Mouse (Mus musculus) limb, embryonic 15.5 days (tissue): ENCODE results near the gene Klk4. TPM values are rescaled to one million over a fixed set of nuclear protein-coding genes. Genes with fewer than 3 reads are reported as not detected.
A peak's percentile ranks its signal among the peaks of the same experiment; 100 is the strongest.

Source experiments
- ATAC-seq: fragments of 200-750 bp; cut with Nextera tagmentation; 2 replicates; pipeline ENCODE4 v1.8.0; 2017; ENCODE audit warnings: low read depth, moderate TSS enrichment; ENCODE audit not compliant: insufficient number of reproducible peaks, low FRiP score, low TSS enrichment
- H3K27ac ChIP-seq: fragments of 300-500 bp; sonication (generic); 2 replicates; pipeline ENCODE4 v1.5.1; 2015; ENCODE audit warnings: moderate library complexity, mild to moderate bottlenecking, inconsistent platforms
- H3K27me3 ChIP-seq: fragments of 300-500 bp; sonication (generic); 2 replicates; pipeline ENCODE4 v1.6.1; 2015; ENCODE audit warnings: inconsistent platforms
- H3K36me3 ChIP-seq: fragments of 300-500 bp; sonication (generic); 2 replicates; pipeline ENCODE4 v1.6.1; 2015; ENCODE audit warnings: inconsistent platforms
- H3K4me1 ChIP-seq: fragments of 300-500 bp; sonication (generic); 2 replicates; pipeline ENCODE4 v1.6.1; 2015; ENCODE audit warnings: inconsistent platforms
- H3K4me2 ChIP-seq: fragments of 300-500 bp; sonication (generic); 2 replicates; pipeline ENCODE4 v1.6.1; 2015; ENCODE audit warnings: mild to moderate bottlenecking, inconsistent platforms
- H3K4me3 ChIP-seq: fragments of 300-500 bp; sonication (generic); 2 replicates; pipeline ENCODE4 v1.5.1; 2015; ENCODE audit warnings: mild to moderate bottlenecking, inconsistent platforms
- H3K9ac ChIP-seq: fragments of 300-500 bp; sonication (generic); 2 replicates; pipeline ENCODE4 v1.6.1; 2015; ENCODE audit warnings: inconsistent platforms
- H3K9me3 ChIP-seq: fragments of 300-500 bp; sonication (generic); 2 replicates; pipeline ENCODE4 v1.6.1; 2016; ENCODE audit warnings: inconsistent platforms
- WGBS: fragments of 180-500 bp; shearing (Covaris S2); methylation state at CpG from one replicate; pipeline ENCODE4 v1.1.7; 2015; 5-methylcytosine and 5-hydroxymethylcytosine counted together
- polyA plus RNA-seq: library from polyadenylated mRNA; unstranded; fragments of >200 nt; fragmentation: Nextera tagmentation; extraction: Ambion mirVana; gene quantifications from 2 replicates; pipeline ENCODE4 v1.2.1, GENCODE M21; 2015

Gene Klk4
- polyA plus RNA-seq, 1 experiment from 2014 or later = not detected

- Histone ChIP-seq H3K27me3 (no peaks in the 10 kb centered on the region), H3K27ac (peak overlapping the region; percentile 35), H3K9ac (no peak overlapping the region), H3K4me1 (peaks cover 6% of the 10 kb centered on the region; the same call in 1 of the 2 replicates), H3K4me2 (no peak overlapping the region), H3K4me3 (no peak overlapping the region), H3K9me3 (no peaks in the 10 kb centered on the region), H3K36me3 (no peaks in the 10 kb centered on the region)
- peak; percentile 46; the same call in 1 of the 2 replicates for ATAC-seq
- 69% methylated on average over 4 of the region's 4 CpGs for WGBS
Measured at GRCm38 (mm10) chr7:43876444-43876843, 4.5 kb upstream of the Klk4 start.

GRCm38 (mm10) chr7:43878281-43878680 lies 2.7 kb upstream of the Klk4 start:
- 43% methylated on average over 1 of the region's 1 CpGs for WGBS
- Histone ChIP-seq H3K4me2 (no peak overlapping the region), H3K4me1 (peaks cover 6% of the 10 kb centered on the region; the same call in 1 of the 2 replicates), H3K36me3 (no peaks in the 10 kb centered on the region), H3K9me3 (no peaks in the 10 kb centered on the region), H3K27me3 (0 out of 2 replicates have a peak, but pooled peaks cover 6% of the 10 kb centered on the region), H3K4me3 (no peak overlapping the region), H3K27ac (no peak overlapping the region), H3K9ac (no peak overlapping the region)
- no peak for ATAC-seq

- H3K9ac ChIP-seq = no peak overlapping the region
- no peaks in the 10 kb centered on the region for H3K9me3 ChIP-seq
- H3K27me3 ChIP-seq = 0 out of 2 replicates have a peak, but pooled peaks cover 6% of the 10 kb centered on the region
- 18% methylated on average over 4 of the region's 4 CpGs for WGBS
- H3K4me2 ChIP-seq = no peak overlapping the region
- no peak overlapping the region for H3K4me3 ChIP-seq
- H3K27ac ChIP-seq = no peak overlapping the region
- no peaks in the 10 kb centered on the region for H3K36me3 ChIP-seq
- peaks cover 8% of the 10 kb centered on the region; the same call in 1 of the 2 replicates for H3K4me1 ChIP-seq
- no peak for ATAC-seq
Measured at GRCm38 (mm10) chr7:43882346-43882745, 1.4 kb downstream of the Klk4 start.

- Histone ChIP-seq H3K4me1 (peaks cover 8% of the 10 kb centered on the region; the same call in 1 of the 2 replicates), H3K9ac (no peak overlapping the region), H3K27me3 (0 out of 2 replicates have a peak, but pooled peaks cover 6% of the 10 kb centered on the region), H3K9me3 (no peaks in the 10 kb centered on the region), H3K4me2 (no peak overlapping the region), H3K36me3 (no peaks in the 10 kb centered on the region), H3K4me3 (no peak overlapping the region), H3K27ac (no peak overlapping the region)
- ATAC-seq = no peak
- 24% methylated on average over 4 of the region's 4 CpGs for WGBS
Measured at GRCm38 (mm10) chr7:43882811-43883210, 1.9 kb downstream of the Klk4 start.

- 0 out of 2 replicates have a peak, but pooled peaks cover 6% of the 10 kb centered on the region for H3K27me3 ChIP-seq
- no peak for ATAC-seq
- WGBS = 12% methylated on average over 14 of the region's 14 CpGs
- H3K9ac ChIP-seq = no peak overlapping the region
- no peak overlapping the region for H3K4me2 ChIP-seq
- H3K36me3 ChIP-seq = no peaks in the 10 kb centered on the region
- H3K4me3 ChIP-seq = no peak overlapping the region
- H3K9me3 ChIP-seq = no peaks in the 10 kb centered on the region
- no peak overlapping the region for H3K27ac ChIP-seq
- peaks cover 8% of the 10 kb centered on the region; the same call in 1 of the 2 replicates for H3K4me1 ChIP-seq
Measured at GRCm38 (mm10) chr7:43883547-43883946, 2.6 kb downstream of the Klk4 start.

- Histone ChIP-seq H3K27me3 (no peaks in the 10 kb centered on the region), H3K9me3 (no peaks in the 10 kb centered on the region), H3K36me3 (no peaks in the 10 kb centered on the region), H3K4me2 (no peak overlapping the region), H3K4me1 (no peaks in the 10 kb centered on the region), H3K9ac (no peak overlapping the region), H3K27ac (no peak overlapping the region), H3K4me3 (no peak overlapping the region)
- WGBS = 46% methylated on average over 5 of the region's 5 CpGs
- ATAC-seq = no peak
Measured at GRCm38 (mm10) chr7:43891365-43891764, 10.4 kb downstream of the Klk4 start.

- no peak overlapping the region for H3K27ac ChIP-seq
- WGBS = 46% methylated on average over 3 of the region's 3 CpGs
- H3K4me1 ChIP-seq = no peaks in the 10 kb centered on the region
- no peak overlapping the region for H3K4me3 ChIP-seq
- H3K9ac ChIP-seq = no peak overlapping the region
- H3K9me3 ChIP-seq = no peaks in the 10 kb centered on the region
- no peak for ATAC-seq
- H3K27me3 ChIP-seq = no peaks in the 10 kb centered on the region
- H3K36me3 ChIP-seq = no peaks in the 10 kb centered on the region
- no peak overlapping the region for H3K4me2 ChIP-seq
Measured at GRCm38 (mm10) chr7:43891788-43892187, 10.8 kb downstream of the Klk4 start.

GRCm38 (mm10) chr7:43894836-43895235 lies 13.9 kb downstream of the Klk4 start:
- Histone ChIP-seq H3K9me3 (no peaks in the 10 kb centered on the region), H3K4me3 (no peak overlapping the region), H3K4me1 (no peaks in the 10 kb centered on the region), H3K9ac (no peak overlapping the region), H3K4me2 (no peak overlapping the region), H3K27ac (no peak overlapping the region), H3K36me3 (no peaks in the 10 kb centered on the region), H3K27me3 (no peaks in the 10 kb centered on the region)
- 7% methylated on average over 1 of the region's 1 CpGs for WGBS
- peak; percentile 84 for ATAC-seq

GRCm38 (mm10) chr7:43914821-43915220 lies 33.9 kb downstream of the Klk4 start:
- no peaks in the 10 kb centered on the region for H3K36me3 ChIP-seq
- no peak overlapping the region for H3K4me3 ChIP-seq
- 64% methylated on average over 9 of the region's 9 CpGs for WGBS
- no peak overlapping the region for H3K4me2 ChIP-seq
- H3K27ac ChIP-seq = no peak overlapping the region
- no peak overlapping the region for H3K9ac ChIP-seq
- no peaks in the 10 kb centered on the region for H3K27me3 ChIP-seq
- no peak for ATAC-seq
- no peaks in the 10 kb centered on the region for H3K9me3 ChIP-seq
- no peaks in the 10 kb centered on the region for H3K4me1 ChIP-seq

- H3K27ac ChIP-seq = no peak overlapping the region
Measured at GRCm38 (mm10) chr7:43918426-43918825, 37.5 kb downstream of the Klk4 start.

GRCm38 (mm10) chr7:43918871-43919270 lies 37.9 kb downstream of the Klk4 start:
- H3K27ac ChIP-seq = no peak overlapping the region
- H3K9me3 ChIP-seq = no peaks in the 10 kb centered on the region
- ATAC-seq = no peak
- no peaks in the 10 kb centered on the region for H3K27me3 ChIP-seq
- H3K4me2 ChIP-seq = no peak overlapping the region
- no peak overlapping the region for H3K9ac ChIP-seq
- H3K36me3 ChIP-seq = no peaks in the 10 kb centered on the region
- 0 out of 2 replicates have a peak, but pooled peaks cover 2% of the 10 kb centered on the region for H3K4me1 ChIP-seq
- no peak overlapping the region for H3K4me3 ChIP-seq
- WGBS = 73% methylated on average over 8 of the region's 8 CpGs

More at GRCm38 (mm10) chr7:43918426-43918825, 37.5 kb downstream of the Klk4 start:
- Histone ChIP-seq H3K9me3 (no peaks in the 10 kb centered on the region), H3K4me3 (no peak overlapping the region), H3K27me3 (no peaks in the 10 kb centered on the region), H3K9ac (no peak overlapping the region), H3K4me2 (no peak overlapping the region), H3K4me1 (0 out of 2 replicates have a peak, but pooled peaks cover 2% of the 10 kb centered on the region), H3K36me3 (no peaks in the 10 kb centered on the region)
- WGBS = 76% methylated on average over 13 of the region's 13 CpGs
- ATAC-seq = no peak

GRCm38 (mm10) chr7:43919559-43920451 lies 38.8 kb downstream of the Klk4 start:
- peak; percentile 70 for ATAC-seq
- Histone ChIP-seq H3K27me3 (no peaks in the 10 kb centered on the region), H3K27ac (no peak overlapping the region), H3K4me3 (no peak overlapping the region), H3K36me3 (no peaks in the 10 kb centered on the region), H3K9me3 (no peaks in the 10 kb centered on the region), H3K4me1 (0 out of 2 replicates have a peak, but pooled peaks cover 2% of the 10 kb centered on the region), H3K9ac (no peak overlapping the region), H3K4me2 (no peak overlapping the region)
- 29% methylated on average over 14 of the region's 14 CpGs for WGBS
